Mouse (Mus musculus) limb, embryonic 13.5 days (tissue): ENCODE results near the gene Tecta. TPM values are rescaled to one million over a fixed set of nuclear protein-coding genes. Genes with fewer than 3 reads are reported as not detected.

Experiments
- ATAC-seq: fragments of 200-750 bp; cut with Nextera tagmentation; 2 replicates; pipeline ENCODE4 v1.8.0; 2017; ENCODE audit warnings: low read depth, moderate number of reproducible peaks, moderate TSS enrichment; ENCODE audit not compliant: low FRiP score
- H3K27ac ChIP-seq: fragments of 300-500 bp; sonication (generic); 2 replicates; pipeline ENCODE4 v1.5.1; 2015; ENCODE audit warnings: inconsistent platforms, mild to moderate bottlenecking, moderate library complexity
- H3K27me3 ChIP-seq: fragments of 300-500 bp; sonication (generic); 2 replicates; pipeline ENCODE4 v1.6.1; 2015; ENCODE audit warnings: mild to moderate bottlenecking, inconsistent platforms
- H3K36me3 ChIP-seq: fragments of 300-500 bp; sonication (generic); 2 replicates; pipeline ENCODE4 v1.6.1; 2015; ENCODE audit warnings: inconsistent platforms, mild to moderate bottlenecking, moderate library complexity
- H3K4me1 ChIP-seq: fragments of 300-500 bp; sonication (generic); 2 replicates; pipeline ENCODE4 v1.6.1; 2015; ENCODE audit warnings: inconsistent platforms
- H3K4me2 ChIP-seq: fragments of 300-500 bp; sonication (generic); replicated peaks from 2 replicates; pipeline ENCODE4 v1.6.1; 2015; ENCODE audit warnings: inconsistent platforms, mild to moderate bottlenecking, moderate library complexity
- H3K4me3 ChIP-seq: fragments of 300-500 bp; sonication (generic); 2 replicates; pipeline ENCODE4 v1.5.1; 2015; ENCODE audit warnings: moderate library complexity, mild to moderate bottlenecking, inconsistent platforms
- H3K9ac ChIP-seq: fragments of 300-500 bp; sonication (generic); 2 replicates; pipeline ENCODE4 v1.6.1; 2015; ENCODE audit warnings: mild to moderate bottlenecking, inconsistent platforms
- H3K9me3 ChIP-seq: fragments of 300-500 bp; sonication (generic); 2 replicates; pipeline ENCODE4 v1.6.1; 2016; ENCODE audit warnings: inconsistent platforms
- WGBS: fragments of 180-500 bp; shearing (Covaris S2); methylation state at CpG from one replicate; pipeline ENCODE4 v1.1.7; 2015; 5-methylcytosine and 5-hydroxymethylcytosine counted together
- polyA plus RNA-seq: library from polyadenylated mRNA; unstranded; fragments of >200 nt; fragmentation: Nextera tagmentation; extraction: Ambion mirVana; gene quantifications from 2 replicates; pipeline ENCODE4 v1.2.1, GENCODE M21; 2015

Gene Tecta
- polyA plus RNA-seq, 1 experiment from 2014 or later: 0.36 TPM

- peaks cover 13% of the 10 kb centered on the region for H3K9me3 ChIP-seq
- no peak for ATAC-seq
- 69% methylated on average over 8 of the region's 8 CpGs for WGBS
- H3K4me2 ChIP-seq: no peak overlapping the region
- peaks cover 8% of the 10 kb centered on the region; the same call in 1 of the 2 replicates for H3K4me1 ChIP-seq
- no peak overlapping the region for H3K27ac ChIP-seq
- 0 out of 2 replicates have a peak, but pooled peaks cover under 1% of the 10 kb centered on the region for H3K27me3 ChIP-seq
- no peak overlapping the region for H3K9ac ChIP-seq
- H3K36me3 ChIP-seq: no peaks in the 10 kb centered on the region
- no peak overlapping the region for H3K4me3 ChIP-seq
Measured at GRCm38 (mm10) chr9:42382628-42383347, 16.9 kb downstream of the Tecta start.

GRCm38 (mm10) chr9:42382063-42382462 lies 17.7 kb downstream of the Tecta start:
- Histone ChIP-seq H3K9me3 (peaks cover 13% of the 10 kb centered on the region), H3K27ac (no peak overlapping the region), H3K4me3 (no peak overlapping the region), H3K9ac (no peak overlapping the region), H3K36me3 (no peaks in the 10 kb centered on the region), H3K4me2 (no peak overlapping the region), H3K27me3 (no peaks in the 10 kb centered on the region), H3K4me1 (peaks cover 8% of the 10 kb centered on the region; the same call in 1 of the 2 replicates)
- WGBS: 73% methylated on average over 5 of the region's 5 CpGs
- no peak for ATAC-seq

- H3K9ac ChIP-seq: no peak overlapping the region
- ATAC-seq: no peak
- no peak overlapping the region for H3K4me3 ChIP-seq
- H3K27ac ChIP-seq: no peak overlapping the region
- no peaks in the 10 kb centered on the region for H3K27me3 ChIP-seq
- H3K4me1 ChIP-seq: no peaks in the 10 kb centered on the region
- no peak overlapping the region for H3K4me2 ChIP-seq
- peaks cover 13% of the 10 kb centered on the region for H3K9me3 ChIP-seq
- 89% methylated on average over 4 of the region's 4 CpGs for WGBS
- H3K36me3 ChIP-seq: no peaks in the 10 kb centered on the region
Measured at GRCm38 (mm10) chr9:42378071-42378470, 21.7 kb downstream of the Tecta start.

- H3K4me2 ChIP-seq: no peak overlapping the region
- ATAC-seq: no peak
- WGBS: 94% methylated on average over 15 of the region's 15 CpGs
Measured at GRCm38 (mm10) chr9:42377656-42378055, 22.1 kb downstream of the Tecta start.

GRCm38 (mm10) chr9:42371670-42372368 lies 27.9 kb downstream of the Tecta start:
- no peaks in the 10 kb centered on the region for H3K4me1 ChIP-seq
- H3K4me2 ChIP-seq: no peak overlapping the region
- no peaks in the 10 kb centered on the region for H3K36me3 ChIP-seq
- no peak for ATAC-seq
- no peaks in the 10 kb centered on the region for H3K9me3 ChIP-seq
- H3K27ac ChIP-seq: no peak overlapping the region
- no peaks in the 10 kb centered on the region for H3K27me3 ChIP-seq
- no peak overlapping the region for H3K9ac ChIP-seq
- WGBS: 88% methylated on average over 6 of the region's 6 CpGs
- no peak overlapping the region for H3K4me3 ChIP-seq

More at GRCm38 (mm10) chr9:42377656-42378055, 22.1 kb downstream of the Tecta start:
- peaks cover 13% of the 10 kb centered on the region for H3K9me3 ChIP-seq
- no peaks in the 10 kb centered on the region for H3K4me1 ChIP-seq
- H3K27ac ChIP-seq: no peak overlapping the region
- H3K9ac ChIP-seq: no peak overlapping the region
- H3K36me3 ChIP-seq: no peaks in the 10 kb centered on the region
- no peaks in the 10 kb centered on the region for H3K27me3 ChIP-seq
- H3K4me3 ChIP-seq: no peak overlapping the region

GRCm38 (mm10) chr9:42357585-42357984 lies 42.1 kb downstream of the Tecta start:
- Histone ChIP-seq H3K36me3 (no peaks in the 10 kb centered on the region), H3K9me3 (no peaks in the 10 kb centered on the region), H3K4me3 (no peak overlapping the region), H3K9ac (no peak overlapping the region), H3K4me1 (no peaks in the 10 kb centered on the region), H3K4me2 (no peak overlapping the region), H3K27ac (no peak overlapping the region), H3K27me3 (no peaks in the 10 kb centered on the region)
- ATAC-seq: no peak
- 80% methylated on average over 4 of the region's 4 CpGs for WGBS

- H3K9ac ChIP-seq: no peak overlapping the region
- no peaks in the 10 kb centered on the region for H3K27me3 ChIP-seq
- H3K4me1 ChIP-seq: no peaks in the 10 kb centered on the region
- no peaks in the 10 kb centered on the region for H3K9me3 ChIP-seq
- 81% methylated on average over 1 of the region's 1 CpGs for WGBS
- H3K4me3 ChIP-seq: no peak overlapping the region
- no peaks in the 10 kb centered on the region for H3K36me3 ChIP-seq
- H3K27ac ChIP-seq: no peak overlapping the region
- H3K4me2 ChIP-seq: no peak overlapping the region
- no peak for ATAC-seq
Measured at GRCm38 (mm10) chr9:42354871-42355270, 44.9 kb downstream of the Tecta start.

- 61% methylated on average over 7 of the region's 7 CpGs for WGBS
- no peak for ATAC-seq
Measured at GRCm38 (mm10) chr9:42349791-42350190, 49.9 kb downstream of the Tecta start.

GRCm38 (mm10) chr9:42346297-42346696 lies 53.4 kb downstream of the Tecta start:
- no peak overlapping the region for H3K4me2 ChIP-seq
- no peaks in the 10 kb centered on the region for H3K27me3 ChIP-seq
- H3K27ac ChIP-seq: no peak overlapping the region
- no peaks in the 10 kb centered on the region for H3K36me3 ChIP-seq
- H3K4me3 ChIP-seq: no peak overlapping the region
- H3K9me3 ChIP-seq: no peaks in the 10 kb centered on the region
- ATAC-seq: peak; percentile 54; the same call in 1 of the 2 replicates
- peaks cover 6% of the 10 kb centered on the region; the same call in 1 of the 2 replicates for H3K4me1 ChIP-seq
- no peak overlapping the region for H3K9ac ChIP-seq

More at GRCm38 (mm10) chr9:42349791-42350190, 49.9 kb downstream of the Tecta start:
- H3K27ac ChIP-seq: no peak overlapping the region
- no peaks in the 10 kb centered on the region for H3K27me3 ChIP-seq
- H3K4me1 ChIP-seq: peaks cover 6% of the 10 kb centered on the region; the same call in 1 of the 2 replicates
- H3K4me3 ChIP-seq: no peak overlapping the region
- H3K9me3 ChIP-seq: no peaks in the 10 kb centered on the region
- no peak overlapping the region for H3K4me2 ChIP-seq
- H3K9ac ChIP-seq: no peak overlapping the region
- no peaks in the 10 kb centered on the region for H3K36me3 ChIP-seq

GRCm38 (mm10) chr9:42339151-42339550 lies 60.6 kb downstream of the Tecta start:
- H3K4me2 ChIP-seq: no peak overlapping the region
- WGBS: 57% methylated on average over 4 of the region's 4 CpGs

GRCm38 (mm10) chr9:42337026-42337425 lies 62.7 kb downstream of the Tecta start:
- 0 out of 2 replicates have a peak, but pooled peaks cover 5% of the 10 kb centered on the region for H3K27me3 ChIP-seq
- no peaks in the 10 kb centered on the region for H3K36me3 ChIP-seq
- no peak overlapping the region for H3K4me3 ChIP-seq
- peaks cover 7% of the 10 kb centered on the region; the same call in 1 of the 2 replicates for H3K4me1 ChIP-seq
- ATAC-seq: no peak
- H3K4me2 ChIP-seq: no peak overlapping the region
- H3K27ac ChIP-seq: no peak overlapping the region
- no peaks in the 10 kb centered on the region for H3K9me3 ChIP-seq
- WGBS: 90% methylated on average over 13 of the region's 13 CpGs
- no peak overlapping the region for H3K9ac ChIP-seq

More at GRCm38 (mm10) chr9:42339151-42339550, 60.6 kb downstream of the Tecta start:
- Histone ChIP-seq H3K27ac (no peak overlapping the region), H3K4me3 (no peak overlapping the region), H3K4me1 (peaks cover 4% of the 10 kb centered on the region; the same call in 1 of the 2 replicates), H3K36me3 (no peaks in the 10 kb centered on the region), H3K9me3 (no peaks in the 10 kb centered on the region), H3K27me3 (0 out of 2 replicates have a peak, but pooled peaks cover 5% of the 10 kb centered on the region), H3K9ac (no peak overlapping the region)
- ATAC-seq: no peak

- no peaks in the 10 kb centered on the region for H3K9me3 ChIP-seq
- no peaks in the 10 kb centered on the region for H3K36me3 ChIP-seq
- no peak overlapping the region for H3K9ac ChIP-seq
- WGBS: 86% methylated on average over 1 of the region's 1 CpGs
- no peak overlapping the region for H3K27ac ChIP-seq
- H3K4me1 ChIP-seq: peaks cover 7% of the 10 kb centered on the region; the same call in 1 of the 2 replicates
- H3K4me2 ChIP-seq: no peak overlapping the region
- H3K27me3 ChIP-seq: 0 out of 2 replicates have a peak, but pooled peaks cover 5% of the 10 kb centered on the region
- H3K4me3 ChIP-seq: no peak overlapping the region
- ATAC-seq: no peak
Measured at GRCm38 (mm10) chr9:42336575-42336974, 63.2 kb downstream of the Tecta start.
